Comparison of ENCODE assay signal across 8 mouse cellular contexts in the genomic region with DNA sequence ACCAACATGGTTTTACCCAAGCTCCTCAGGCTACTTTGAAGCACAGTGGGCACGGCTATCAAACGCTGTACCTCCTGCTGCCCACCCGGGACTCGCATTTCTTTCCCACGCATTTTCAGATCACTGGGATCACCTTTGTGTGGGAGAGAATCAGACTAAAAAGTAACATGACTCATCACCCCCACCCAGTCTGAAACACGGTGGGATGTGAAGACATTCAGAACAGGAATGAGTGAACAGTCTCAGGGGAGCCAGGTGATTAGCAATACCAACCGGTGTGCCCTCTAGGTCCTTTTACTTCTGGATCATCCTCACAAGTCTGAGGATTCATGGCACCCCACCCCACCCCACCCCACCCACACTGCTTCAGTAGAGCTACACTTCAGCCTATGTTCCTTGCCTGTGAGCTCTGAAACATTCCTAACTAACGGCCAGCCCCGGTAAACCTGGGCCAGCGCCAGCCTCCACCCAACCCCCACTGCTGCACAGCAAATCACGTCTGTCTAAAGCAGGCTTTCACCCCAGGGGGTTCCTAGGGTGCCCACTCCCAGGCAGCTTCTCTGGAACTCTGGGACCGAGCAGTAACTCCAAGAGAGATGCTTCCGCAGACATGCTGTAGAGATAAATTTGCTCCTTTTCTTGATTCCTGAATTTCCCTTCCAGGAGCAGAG. TPM values are rescaled to one million over a fixed set of nuclear protein-coding genes. Genes with fewer than 3 reads are reported as not detected.
DNase-seq lines count a peak whose midpoint lies in the region; ATAC-seq and TF ChIP-seq lines count a peak whose summit lies in the region.

No protein-coding gene starts in this region.

- no peak overlapping the region for H3K9ac ChIP-seq in heart, postnatal 0 days (replicated peaks; ENCODE audit: low read depth, low read length)
- H3K9ac ChIP-seq in liver, postnatal 0 days (replicated peaks) = no peak overlapping the region
- H3K9ac ChIP-seq in stomach, postnatal 0 days (ENCODE audit: low read length) = no peak overlapping the region

- intact Hi-C loops in heart, postnatal 25 days (cut with DNase I) = no loop called here

- no peak for DNase-seq in heart, postnatal 0 days (ENCODE audit: low spot score)
- no peak for DNase-seq in heart, postnatal 25 days (ENCODE audit: low spot score)
- peak; percentile 18 for DNase-seq in embryo, embryonic 11 days
- DNase-seq in frontal cortex, postnatal 36 days (ENCODE audit: low spot score in 2 of 2) = peak; percentile 26
- no peak for DNase-seq in liver, postnatal 0 days
- peak; percentile 20 for DNase-seq in stomach, postnatal 0 days (ENCODE audit: low spot score)
- DNase-seq in urinary bladder, postnatal 4 days (ENCODE audit: low spot score in 2 of 2) = no peak
- DNase-seq in adipocyte (ENCODE audit: low spot score) = no peak

- no peaks in the 10 kb centered on the region for H3K36me3 ChIP-seq in heart, postnatal 0 days (replicated peaks; ENCODE audit: control insufficient read depth, insufficient read depth, low read length)
- no peaks in the 10 kb centered on the region for H3K36me3 ChIP-seq in liver, postnatal 0 days (replicated peaks; ENCODE audit: insufficient read depth, low read length)
- no peaks in the 10 kb centered on the region for H3K36me3 ChIP-seq in stomach, postnatal 0 days (ENCODE audit: control insufficient read depth, insufficient read depth, low read length)

- H3K27me3 ChIP-seq in heart, postnatal 0 days (ENCODE audit: control insufficient read depth, insufficient read depth, low read length) = peaks cover 21% of the 10 kb centered on the region
- H3K27me3 ChIP-seq in liver, postnatal 0 days (ENCODE audit: insufficient read depth, low read length) = peaks cover 52% of the 10 kb centered on the region
- no peaks in the 10 kb centered on the region; the same call in 1 of the 2 replicates for H3K27me3 ChIP-seq in stomach, postnatal 0 days (ENCODE audit: control insufficient read depth, insufficient read depth, low read length)

- H3K4me2 ChIP-seq in heart, postnatal 0 days (ENCODE audit: low read depth, low read length) = peak overlapping the region; percentile 98
- no peak overlapping the region for H3K4me2 ChIP-seq in liver, postnatal 0 days (ENCODE audit: low read depth, low read length)
- peak overlapping the region; percentile 69 for H3K4me2 ChIP-seq in stomach, postnatal 0 days (replicated peaks; ENCODE audit: low read depth)

- TF ChIP-seq EP300 in heart, postnatal 0 days (IDR thresholded peaks at IDR 0.05; ENCODE audit: low read depth) = no peak
- TF ChIP-seq EP300 in liver, postnatal 0 days (IDR thresholded peaks at IDR 0.05; ENCODE audit: low read depth) = no peak
- TF ChIP-seq EP300 in stomach, postnatal 0 days (optimal IDR thresholded peaks at IDR 0.05) = no peak

- no peak overlapping the region for H3K27ac ChIP-seq in heart, postnatal 0 days (ENCODE audit: low read depth)
- no peak overlapping the region for H3K27ac ChIP-seq in liver, postnatal 0 days (ENCODE audit: low read depth)
- no peak overlapping the region for H3K27ac ChIP-seq in stomach, postnatal 0 days (replicated peaks)

- peak overlapping the region; percentile 63 for H3K4me3 ChIP-seq in heart, postnatal 0 days (ENCODE audit: low read depth, low read length)
- H3K4me3 ChIP-seq in liver, postnatal 0 days (ENCODE audit: low read depth, low read length) = peak overlapping the region; percentile 40; the same call in 1 of the 2 replicates
- peak overlapping the region; percentile 52; the same call in 1 of the 2 replicates for H3K4me3 ChIP-seq in stomach, postnatal 0 days (ENCODE audit: low read depth, low read length)

- H3K4me1 ChIP-seq in heart, postnatal 0 days (ENCODE audit: control insufficient read depth, insufficient read depth) = peaks cover 3% of the 10 kb centered on the region; the same call in 1 of the 2 replicates
- H3K4me1 ChIP-seq in liver, postnatal 0 days (ENCODE audit: insufficient read depth) = peaks cover 17% of the 10 kb centered on the region
- no peaks in the 10 kb centered on the region for H3K4me1 ChIP-seq in stomach, postnatal 0 days (replicated peaks; ENCODE audit: control insufficient read depth, insufficient read depth)

- H3K9me3 ChIP-seq in heart, postnatal 0 days (replicated peaks; ENCODE audit: control insufficient read depth, low read length) = no peaks in the 10 kb centered on the region
- no peaks in the 10 kb centered on the region for H3K9me3 ChIP-seq in liver, postnatal 0 days (ENCODE audit: low read length)
- no peaks in the 10 kb centered on the region for H3K9me3 ChIP-seq in stomach, postnatal 0 days (ENCODE audit: control insufficient read depth, low read length)

- WGBS in heart, postnatal 0 days = 12% methylated on average over 13 of the region's 13 CpGs
- WGBS in liver, postnatal 0 days (ENCODE audit: insufficient replicate concordance) = 20% methylated on average over 13 of the region's 13 CpGs
- WGBS in stomach, postnatal 0 days = 9% methylated on average over 13 of the region's 13 CpGs

- no peak for ATAC-seq in heart, postnatal 0 days (ENCODE audit: insufficient read depth, low read depth)
- no peak for ATAC-seq in liver, postnatal 0 days
- no peak for ATAC-seq in stomach, postnatal 0 days (ENCODE audit: low FRiP score, low TSS enrichment)

- TF ChIP-seq CTCF in heart, postnatal 0 days (IDR thresholded peaks at IDR 0.05; ENCODE audit: low read depth) = no peak
- no peak for TF ChIP-seq CTCF in liver, postnatal 0 days (IDR thresholded peaks at IDR 0.05; ENCODE audit: low read depth)
- TF ChIP-seq CTCF in stomach, postnatal 0 days (IDR thresholded peaks at IDR 0.05; ENCODE audit: low read depth) = no peak

RNA-seq across cellular contexts. Expression of a gene that starts 1.7 kb away (rescaled TPM):
- 2.0 and 2.4 TPM in 2 replicates for total RNA-seq in heart, postnatal 0 days (2014; rRNA removed; ENCODE audit: low replicate concordance)
- polyA plus RNA-seq in heart, postnatal 0 days (2015; fragmentation: Nextera tagmentation; extraction: Ambion mirVana) = 0.19 and 0.29 TPM in 2 replicates
- under 1 TPM; 0.57 to 0.70 TPM for total RNA-seq in heart, postnatal 25 days (2021)
- polyA plus RNA-seq in liver, postnatal 0 days (2015; fragmentation: Nextera tagmentation; extraction: Ambion mirVana) = 0.02 TPM in 2 replicates
- polyA plus RNA-seq in stomach, postnatal 0 days (2015; fragmentation: Nextera tagmentation; extraction: Ambion mirVana) = 0.93 and 1.1 TPM in 2 replicates

Comparison
In these comparisons a context has a peak if more than half of its experiments do, and no peak if none do; other contexts are left out.
1. DNase-seq: peak in embryo, embryonic 11 days (single experiment), frontal cortex, postnatal 36 days (2 of 2) and stomach, postnatal 0 days (single experiment); none in heart, postnatal 0 days (single experiment), heart, postnatal 25 days (single experiment), liver, postnatal 0 days (single experiment), urinary bladder, postnatal 4 days (0 of 2) and adipocyte (single experiment).
2. Peak in every context shown above with its lines, with median percentiles within 50 percentile points of each other: H3K4me3 ChIP-seq.